Mouse (Mus musculus): ENCODE measurements at regions not wholly inside any gene's neighbourhood (a gene's known extent, or its start where the extent isn't known, plus 50 kb on each side); places are given as distances from the start of the nearest gene placed in this dataset.

DNA sequence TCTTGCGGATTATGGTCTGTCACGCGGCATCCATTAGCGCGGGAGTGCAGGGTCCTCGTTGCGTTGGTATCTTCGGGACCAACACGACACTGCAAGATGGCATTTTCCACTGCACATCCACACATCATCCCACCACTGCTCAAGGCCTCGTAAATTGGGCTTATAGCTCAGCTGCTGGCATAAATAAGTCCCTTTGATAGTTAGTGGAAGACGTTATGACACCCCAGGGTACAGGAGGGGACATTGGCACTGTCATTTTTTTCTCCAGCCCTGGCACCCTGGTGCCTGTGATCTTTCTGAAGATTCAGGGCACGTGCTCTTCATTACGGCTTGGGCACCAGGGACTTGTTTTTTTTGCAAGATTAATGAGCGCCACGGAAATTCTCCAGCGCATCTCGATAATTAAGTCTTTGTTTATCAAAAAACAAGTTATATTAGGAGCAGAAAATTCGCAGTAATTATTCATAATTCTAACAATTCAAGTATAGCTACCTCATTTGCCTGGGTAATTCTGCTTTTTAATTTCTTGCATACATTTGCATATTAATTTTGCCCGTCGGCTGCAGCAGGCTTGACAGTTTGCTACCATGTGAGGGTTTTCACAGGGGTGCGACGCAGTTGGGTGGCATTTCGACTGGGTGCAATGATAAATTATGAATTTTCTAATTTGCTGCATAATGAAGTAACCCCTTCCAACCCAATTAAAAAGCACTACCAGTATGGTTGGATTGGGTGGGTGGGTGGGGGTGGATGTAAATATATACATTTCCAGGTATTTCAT is 119.1 kb downstream of the Vrk1 start:
- DNase-seq, result no peak

DNA sequence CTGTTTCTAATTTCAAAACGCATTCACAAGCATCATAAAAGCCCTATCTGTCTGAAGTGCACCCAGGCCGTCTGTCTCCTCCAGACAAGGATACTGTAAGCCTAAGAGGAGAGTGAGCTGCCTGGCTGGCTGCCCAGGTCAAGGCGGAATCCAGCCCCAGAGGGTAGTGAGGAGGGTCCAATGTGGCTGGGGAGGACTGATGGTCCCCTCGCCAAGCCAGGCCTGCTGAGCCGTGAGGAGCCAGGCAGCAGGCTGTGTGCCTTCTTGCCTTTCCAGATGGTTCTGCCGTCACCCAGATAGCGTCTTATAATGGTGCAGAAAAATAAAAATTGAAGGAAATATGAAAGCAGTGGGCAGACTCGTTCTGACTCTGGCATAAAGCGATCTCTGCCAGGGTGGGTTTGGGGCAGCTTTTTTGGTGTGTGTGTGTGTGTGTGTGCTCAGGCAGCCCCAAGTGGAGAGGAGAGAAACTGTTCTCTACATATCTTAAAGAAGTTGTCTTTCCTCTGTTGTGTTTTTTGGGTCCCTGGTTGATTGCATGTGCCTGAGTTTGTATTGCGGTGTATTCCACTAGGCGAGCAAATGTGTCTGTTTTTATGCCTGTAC is 120.1 kb downstream of the Vrk1 start:
- no peak for DNase-seq

DNA sequence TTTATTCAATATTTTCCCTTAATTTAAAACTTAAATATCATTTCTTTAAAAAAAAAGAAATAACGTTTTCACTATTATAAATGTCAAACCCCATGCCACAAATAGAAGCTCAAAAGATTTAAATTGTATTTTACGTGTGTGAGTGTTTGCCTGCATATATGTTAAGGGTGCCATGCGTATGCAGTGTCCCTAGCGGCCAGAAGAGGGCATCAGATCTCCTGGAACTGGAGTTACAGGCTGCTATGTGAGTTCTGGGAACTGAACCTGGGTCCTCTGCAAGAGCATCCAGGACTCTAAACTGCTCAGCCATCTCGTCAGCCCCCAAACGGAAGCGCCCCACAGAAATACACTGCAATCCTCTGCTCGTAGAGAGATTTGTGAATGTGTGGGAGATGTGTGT is 122.7 kb downstream of the Vrk1 start:
- no peak for DNase-seq

DNA sequence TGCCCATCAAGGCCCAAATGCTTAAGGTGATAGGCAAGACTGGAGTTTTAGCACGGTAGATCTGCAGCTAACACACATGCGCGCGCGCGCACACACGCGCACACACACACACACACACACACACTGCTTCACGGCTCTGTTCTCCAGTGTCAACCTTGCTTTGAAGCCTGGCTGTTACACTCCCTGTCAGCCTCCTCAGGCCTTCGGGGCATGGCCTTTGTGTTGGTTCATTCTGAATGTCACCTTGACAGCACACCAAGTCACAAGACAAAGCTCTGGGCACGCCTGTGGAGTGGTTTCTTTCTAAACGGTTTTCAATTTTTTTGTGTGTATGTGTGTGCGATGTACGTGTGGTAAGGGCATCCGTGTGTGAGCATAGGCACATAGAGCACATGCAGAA is 128.4 kb downstream of the Vrk1 start:
- no peak for DNase-seq

DNA sequence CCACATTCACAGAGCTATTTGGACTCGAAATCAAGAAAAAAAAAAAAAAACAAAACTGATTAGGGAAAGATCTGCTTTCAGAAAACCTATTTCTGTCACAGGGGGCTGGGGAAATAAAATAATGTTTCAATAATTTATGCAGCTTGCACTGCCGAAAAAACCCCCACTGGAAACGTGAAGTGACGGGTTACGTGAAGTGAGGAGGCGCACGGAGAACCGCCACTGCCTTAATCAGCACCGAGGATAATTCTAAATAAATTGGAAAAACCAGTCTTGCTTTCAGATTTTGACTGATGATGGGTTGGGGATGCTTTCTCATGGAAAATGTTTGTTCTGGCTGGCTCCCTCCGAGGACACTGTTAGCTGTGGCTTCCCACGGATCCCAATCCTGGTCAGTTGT is 129.5 kb downstream of the Vrk1 start:
- no peak for DNase-seq

DNA sequence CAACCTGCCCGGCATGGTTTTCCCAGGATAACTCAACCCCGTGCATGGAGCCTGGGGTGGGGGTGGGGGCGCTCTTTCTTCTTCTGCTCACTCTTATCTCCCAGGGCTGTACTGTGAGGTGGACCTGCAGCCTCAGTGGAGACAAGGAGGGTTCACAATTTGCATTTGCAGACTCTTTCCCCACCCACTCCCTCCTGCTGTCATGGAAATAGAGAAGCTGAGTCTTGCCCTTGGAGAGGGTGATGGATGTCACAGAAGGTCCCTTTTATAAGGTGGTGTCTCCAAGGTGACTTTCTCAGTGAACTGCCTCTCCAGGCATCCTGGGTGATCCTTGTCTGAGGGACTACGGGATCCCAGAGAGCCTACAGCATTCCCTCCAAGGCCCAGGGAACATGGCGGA is 129.9 kb downstream of the Vrk1 start:
- no peak for DNase-seq

DNA sequence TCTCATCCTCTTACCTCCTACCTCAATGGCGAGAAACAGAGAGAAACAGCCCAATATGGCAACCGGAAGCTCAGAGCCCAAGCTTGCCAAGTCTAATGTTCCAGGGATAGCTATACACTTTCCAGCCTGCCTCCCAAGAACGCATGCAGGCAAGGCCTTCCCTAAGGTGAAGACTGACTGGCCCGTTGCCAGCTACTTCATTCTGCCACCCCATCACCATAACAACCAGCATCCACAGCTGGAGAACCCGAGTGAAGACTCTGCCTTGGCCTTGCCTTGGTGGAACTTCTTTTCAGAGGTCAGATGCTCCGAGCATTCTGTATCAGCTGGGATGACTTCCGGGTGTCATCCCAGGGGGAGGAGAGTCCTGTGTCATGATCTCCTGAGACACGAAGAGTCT is 130.6 kb downstream of the Vrk1 start:
- no peak for DNase-seq

DNA sequence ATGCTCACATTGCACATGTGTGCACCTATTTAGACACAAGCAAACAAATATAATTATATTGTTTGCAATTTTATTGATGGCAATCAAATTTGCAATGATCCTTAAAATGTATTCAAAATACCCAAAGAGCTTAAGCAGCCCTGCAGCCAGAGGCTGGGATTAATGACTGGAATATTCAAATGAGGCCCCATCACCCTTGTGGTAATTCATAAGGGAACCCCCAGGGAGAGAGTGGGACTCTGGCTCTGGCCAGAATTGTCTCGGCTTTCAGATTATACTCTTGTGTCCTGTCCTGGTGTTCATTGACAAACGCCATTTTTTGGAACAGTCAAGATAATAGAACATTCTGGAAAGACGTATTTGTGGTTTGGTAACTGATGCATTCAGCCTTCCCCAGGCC is 133.5 kb downstream of the Vrk1 start:
- no peak for DNase-seq

DNA sequence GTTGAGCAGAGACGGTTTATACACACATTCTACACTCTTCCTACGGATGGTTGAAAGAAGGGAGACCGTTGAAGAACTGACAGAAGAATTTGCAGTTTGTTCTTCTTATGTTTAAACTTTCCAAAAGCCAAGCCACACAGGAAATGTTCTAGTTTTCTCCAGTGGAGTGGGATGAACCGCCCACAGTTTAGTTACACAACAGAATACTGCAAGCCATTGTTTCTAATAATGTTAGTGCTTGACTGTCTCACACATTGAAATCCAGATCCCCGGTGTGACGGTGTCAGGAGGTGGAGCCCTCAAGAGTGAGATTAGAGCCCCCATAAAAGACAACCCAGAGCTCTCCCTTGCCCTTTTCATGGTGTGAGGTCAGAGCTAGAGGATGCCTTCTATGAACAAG is 146.8 kb downstream of the Vrk1 start:
- DNase-seq, result no peak

DNA sequence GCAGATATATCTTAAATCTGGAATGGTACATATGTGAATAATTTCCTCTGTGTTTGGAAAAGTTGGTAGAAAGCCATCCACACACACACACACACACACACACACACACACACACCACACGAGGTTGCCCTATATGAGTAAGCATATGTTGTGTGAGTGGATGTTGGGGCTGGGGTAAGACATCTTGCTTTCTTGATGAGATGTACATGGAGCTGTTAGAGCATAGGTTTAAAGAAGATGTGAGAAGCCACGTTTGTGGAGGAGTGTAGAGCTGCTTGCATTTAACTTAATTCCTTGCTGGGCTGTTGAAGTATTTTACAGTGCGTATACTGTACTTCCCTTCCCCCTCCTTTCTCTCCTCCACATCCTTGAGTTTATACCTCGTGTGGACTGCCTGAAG is 147.8 kb downstream of the Vrk1 start:
- DNase-seq, result no peak

DNA sequence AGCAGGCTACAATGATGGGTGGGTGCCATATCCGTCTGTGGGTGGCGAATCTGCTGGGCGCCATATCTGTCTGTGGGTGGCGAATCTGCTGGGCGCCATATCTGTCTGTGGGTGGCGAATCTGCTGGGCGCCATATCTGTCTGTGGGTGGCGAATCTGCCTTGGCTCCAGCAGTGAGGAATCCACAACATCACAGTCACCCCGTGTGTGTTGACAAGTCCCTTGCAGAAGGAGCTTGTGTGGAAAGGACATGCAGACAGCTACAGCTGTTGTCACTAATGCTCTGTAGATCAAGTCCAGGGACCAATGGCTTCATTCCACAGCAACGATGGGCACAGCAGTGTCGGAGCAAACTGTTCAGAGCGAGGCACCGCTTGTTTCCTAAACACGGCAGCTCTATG is 148.6 kb downstream of the Vrk1 start:
- DNase-seq, result peak; percentile 39

DNA sequence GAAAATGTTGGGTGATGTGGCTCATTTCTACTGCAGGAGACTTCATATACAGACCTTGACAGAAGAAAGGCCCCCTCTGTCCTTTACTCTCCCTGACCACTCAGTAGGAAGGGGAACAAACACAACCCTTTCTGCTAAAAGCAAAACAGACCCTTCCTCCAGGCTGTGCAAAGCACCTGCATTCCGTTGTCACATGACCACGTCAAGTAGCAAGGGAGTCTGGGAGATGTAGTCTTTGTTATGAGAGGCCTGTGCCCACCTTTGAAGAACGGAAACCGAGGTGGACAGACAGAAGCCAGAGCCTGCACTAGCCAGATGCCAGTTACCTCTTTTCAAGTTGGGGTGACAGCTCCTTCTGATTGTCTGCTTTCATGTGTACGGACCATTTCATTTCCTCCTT is 161.3 kb downstream of the Vrk1 start:
- DNase-seq, result no peak

DNA sequence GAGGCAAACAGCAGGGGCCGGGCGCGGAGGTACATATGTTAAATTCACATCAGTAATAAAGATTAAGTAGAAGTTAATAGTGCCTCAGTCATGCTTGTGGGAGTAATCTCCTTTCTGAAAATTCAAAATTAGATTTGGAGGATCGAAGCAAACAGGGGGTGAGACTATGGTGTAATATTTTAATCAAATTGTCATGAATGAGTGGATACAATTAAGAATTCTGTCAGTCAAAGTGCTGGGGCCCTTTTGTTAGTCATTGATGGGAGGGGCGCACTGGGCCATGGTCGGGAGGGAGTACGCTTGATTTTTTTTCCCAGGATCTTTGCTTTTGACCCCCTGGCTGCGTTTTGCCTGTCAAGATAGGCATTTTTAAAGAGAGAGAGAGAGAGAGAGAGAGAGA is 163.2 kb downstream of the Vrk1 start:
- no peak for DNase-seq

DNA sequence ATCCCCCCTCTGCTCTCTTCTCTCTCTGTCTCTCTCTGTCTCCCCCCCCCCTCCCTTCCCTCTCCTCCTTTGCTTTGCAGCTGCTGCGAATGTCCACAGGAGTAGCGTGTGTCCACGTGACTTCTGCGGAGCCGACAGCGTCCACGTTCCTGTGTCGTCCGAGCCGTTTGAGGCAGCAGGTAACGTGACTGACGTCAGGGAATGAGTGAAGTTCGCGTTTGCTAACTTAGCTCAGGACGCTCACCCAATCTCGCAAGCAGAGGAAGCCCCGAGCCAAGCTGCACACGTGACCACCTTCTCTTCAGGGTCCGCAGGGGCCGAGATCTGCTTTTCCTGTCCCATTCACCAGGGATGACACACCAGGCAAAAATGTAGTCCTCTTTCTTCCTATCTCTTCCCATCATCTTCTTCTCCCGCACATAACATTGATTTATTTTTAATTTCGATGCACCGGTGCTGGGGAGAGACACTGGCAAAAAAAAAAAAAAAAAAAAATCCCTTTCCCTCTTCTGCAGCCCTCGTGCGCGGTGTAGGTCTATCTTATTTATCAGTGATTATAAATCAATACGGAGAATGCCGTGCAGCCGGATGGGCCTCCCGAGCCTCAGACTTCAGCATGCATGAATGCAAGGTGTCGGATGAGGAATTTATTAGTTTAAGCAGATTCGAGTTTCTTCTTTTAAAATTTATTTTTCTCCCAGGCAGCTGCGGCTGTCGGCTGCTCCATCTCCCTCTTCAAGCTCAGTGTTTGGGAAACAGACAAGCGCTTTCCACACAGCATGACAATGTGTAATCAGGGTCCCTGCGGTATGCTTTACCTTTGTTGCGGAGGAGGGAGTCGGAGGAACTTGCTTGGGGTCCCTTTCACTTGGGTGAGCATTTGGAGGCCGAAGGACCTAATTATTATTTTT is 164.3 kb downstream of the Vrk1 start:
- DNase-seq, result no peak

DNA sequence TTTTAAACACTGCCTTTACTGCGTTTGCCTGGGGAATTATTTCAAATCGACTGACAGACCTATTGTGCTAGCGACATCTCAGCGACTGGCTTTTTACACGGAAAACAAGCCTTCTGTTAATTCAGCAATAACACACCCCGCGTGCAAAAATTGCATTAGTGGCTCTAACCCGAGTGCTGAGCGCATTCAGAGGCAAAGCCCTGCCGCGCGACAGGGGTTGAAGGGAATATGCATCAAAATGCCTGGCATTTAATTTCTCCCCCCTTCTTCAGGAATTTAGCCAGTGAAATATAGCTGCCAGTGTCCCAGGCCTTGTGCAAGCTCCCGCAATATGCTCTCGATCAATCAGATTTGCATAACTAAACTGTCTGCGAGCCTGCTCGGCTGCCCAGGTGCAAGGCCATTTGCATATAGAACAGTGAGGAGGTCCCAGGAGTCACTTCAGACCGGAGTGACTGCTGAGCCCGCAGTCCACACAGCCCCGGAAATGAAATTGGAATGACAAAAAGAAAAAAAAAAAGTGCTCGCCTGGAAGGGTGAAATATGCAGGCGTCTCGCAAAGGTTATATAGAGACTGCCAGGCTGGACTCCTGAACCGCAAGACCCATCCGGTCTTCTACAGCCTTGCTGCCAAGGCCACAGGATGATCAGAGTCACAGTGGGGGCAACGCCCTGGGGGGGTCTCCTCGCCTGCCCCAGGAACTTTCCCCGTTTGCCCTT is 165.1 kb downstream of the Vrk1 start:
- DNase-seq, result no peak

DNA sequence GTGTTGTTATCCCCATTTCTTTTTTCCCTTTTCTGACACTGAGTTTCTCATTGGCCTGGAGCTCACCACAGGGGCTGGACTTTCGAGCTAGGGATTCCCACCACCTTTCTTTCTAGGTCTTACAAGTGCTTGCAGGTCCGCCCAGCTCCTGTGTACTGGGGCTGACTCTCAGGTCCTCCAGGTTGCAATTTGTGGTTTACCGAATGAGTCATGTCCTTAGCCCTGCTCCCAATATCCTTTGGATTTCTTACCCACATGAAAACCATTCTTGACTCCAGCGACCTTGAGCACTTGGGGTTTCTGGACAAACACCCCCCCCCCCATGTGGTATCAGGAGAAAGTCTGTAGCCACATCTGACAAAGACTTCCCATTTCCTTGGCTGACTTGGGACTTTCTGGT is 167.3 kb downstream of the Vrk1 start:
- DNase-seq, result no peak

DNA sequence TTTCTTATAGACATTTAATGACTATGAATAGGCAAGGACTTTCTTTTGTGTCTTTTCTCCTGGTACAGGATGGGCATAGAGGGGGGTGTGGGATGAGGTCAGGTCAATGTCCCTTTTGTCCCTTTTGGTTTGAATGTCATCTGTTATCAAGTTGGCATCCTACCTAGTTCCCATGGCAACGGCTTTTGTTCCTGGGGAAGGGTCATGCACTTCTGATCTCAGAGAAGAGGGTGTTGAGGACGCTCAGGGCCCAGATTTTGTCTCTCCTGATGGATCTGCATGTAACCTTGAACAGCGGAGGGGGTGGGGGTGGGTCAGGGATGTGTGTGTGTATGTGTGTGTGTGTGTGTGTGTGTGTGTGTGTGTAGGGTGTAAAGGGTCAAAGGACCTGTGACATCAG is 167.8 kb downstream of the Vrk1 start:
- DNase-seq, result no peak

DNA sequence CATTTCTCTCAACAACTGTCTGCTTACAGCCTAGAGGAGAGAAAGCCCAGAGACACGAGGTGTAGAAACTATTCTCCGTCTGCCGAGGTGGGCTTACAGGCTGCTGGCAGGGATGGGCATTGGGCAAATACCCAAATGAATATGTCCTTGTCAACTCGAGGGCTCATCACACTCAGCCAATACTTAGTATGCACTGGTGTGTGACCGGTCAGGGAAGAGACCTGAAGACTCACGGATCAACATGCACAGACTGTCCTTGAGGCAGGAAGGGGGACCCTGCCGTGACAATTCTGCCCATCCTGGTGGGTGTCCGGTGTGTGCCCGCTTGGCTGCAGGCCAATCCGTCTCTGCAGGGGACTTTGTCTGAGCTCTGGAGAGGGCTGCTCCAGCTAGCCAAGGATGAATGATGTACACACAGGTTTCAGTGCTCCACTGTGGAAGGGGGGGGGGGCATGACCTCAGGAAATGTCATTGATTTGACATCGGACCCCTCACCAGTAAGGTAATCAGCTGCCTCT is 168.7 kb downstream of the Vrk1 start:
- DNase-seq, result no peak

DNA sequence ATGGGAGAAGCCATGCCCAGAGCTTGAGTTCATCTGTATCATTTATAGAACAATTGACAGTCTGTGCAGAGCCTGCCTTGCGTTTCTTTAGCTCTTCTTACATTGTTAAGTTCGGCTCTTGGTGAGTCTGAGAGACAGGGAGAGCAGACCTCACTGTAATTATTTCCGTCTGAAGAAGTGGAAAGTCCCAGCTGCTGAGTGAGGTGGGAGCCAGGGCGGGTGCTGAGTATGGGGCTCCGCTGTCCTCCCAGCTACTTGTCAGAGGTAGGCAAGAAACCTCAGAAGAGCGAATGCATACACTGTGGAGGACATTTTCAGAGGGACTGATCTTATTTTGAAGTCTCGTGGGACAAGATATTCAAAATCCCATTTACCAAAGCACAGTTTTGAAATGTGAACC is 172.9 kb downstream of the Vrk1 start:
- DNase-seq, result no peak

DNA sequence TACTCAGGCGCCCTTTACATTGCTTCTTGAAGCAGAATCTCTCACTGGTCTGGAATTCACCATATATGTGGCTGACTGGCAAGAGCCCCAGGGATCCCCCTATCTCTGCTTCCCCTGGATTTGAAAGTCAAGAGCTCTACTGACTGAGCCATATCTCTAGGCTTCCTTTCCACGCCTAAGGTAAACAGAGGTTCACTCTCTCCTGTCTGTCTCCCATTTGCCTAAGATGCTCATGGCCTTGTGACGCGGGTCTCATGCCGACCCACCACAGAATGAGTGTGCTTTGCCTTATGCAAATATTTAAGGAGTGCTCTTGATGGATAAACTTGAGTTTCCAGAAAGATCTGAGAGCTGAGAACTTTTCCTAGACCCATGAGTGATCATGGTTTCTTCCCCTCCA is 173.9 kb downstream of the Vrk1 start:
- no peak for DNase-seq

DNA sequence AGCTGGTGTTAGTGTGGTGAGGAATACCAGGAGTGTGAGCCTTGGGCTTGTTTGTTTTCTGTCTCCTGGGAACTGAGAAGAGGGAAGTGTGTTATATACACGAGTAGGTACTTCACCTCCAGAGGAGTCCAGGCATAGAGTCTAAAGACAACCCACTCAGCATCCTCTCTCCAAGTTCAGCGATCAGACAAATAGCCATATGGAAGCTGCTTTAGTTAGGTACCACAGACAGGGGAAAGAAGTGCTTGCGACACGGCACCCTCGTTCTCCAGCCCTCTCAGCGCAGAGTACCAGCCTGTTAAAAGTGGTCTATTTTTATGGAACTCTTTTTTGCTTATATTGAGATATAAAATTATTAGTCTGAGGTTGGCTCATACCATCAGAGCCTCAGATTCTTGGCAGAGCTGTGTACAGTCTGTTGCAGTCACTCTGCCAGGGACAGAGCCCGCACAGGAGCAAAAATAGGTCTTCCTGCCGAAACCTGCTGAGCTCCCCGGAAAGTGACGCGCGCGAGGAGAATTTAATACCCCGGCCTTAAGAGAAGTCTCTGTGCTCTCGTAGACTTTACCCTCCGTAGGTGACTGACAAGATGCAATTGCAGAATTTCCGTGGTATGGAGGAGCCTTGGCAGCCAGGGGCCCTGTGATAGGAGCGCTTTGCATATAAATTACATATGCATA is 175.5 kb downstream of the Vrk1 start:
- DNase-seq, result no peak

DNA sequence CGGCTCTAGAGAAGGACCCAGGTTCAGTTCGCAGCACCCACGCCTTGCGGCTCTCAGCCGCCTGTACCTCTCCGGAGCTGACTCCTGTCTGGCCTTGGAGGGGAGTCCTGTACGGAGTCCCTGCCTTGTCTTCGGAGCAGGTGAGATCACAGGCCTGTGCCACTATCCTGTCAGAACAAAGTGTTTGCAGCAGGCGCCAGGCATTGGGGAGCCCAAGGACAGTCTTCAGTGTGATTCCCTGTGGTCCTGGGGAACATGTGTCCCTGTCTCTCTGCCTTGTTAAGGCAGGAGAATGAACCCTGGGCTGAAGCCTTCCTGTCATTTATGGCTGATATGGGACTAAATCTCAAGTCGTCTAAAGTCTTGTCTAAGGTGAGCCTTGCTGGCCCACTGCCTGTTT is 176.5 kb downstream of the Vrk1 start:
- DNase-seq, result no peak
